Comparison of ENCODE assay signal across 34 mouse cellular contexts in genomic region chr16:76947011-76947410, GRCm38 (mm10).
"Had no signal": no experiment of that assay in that cellular context is flagged by ENCODE, and none has a peak within 500 bp of the region (broad histone marks: within the 10 kb centered on the region; RNA-seq: fewer than 3 reads in every experiment).

No protein-coding gene starts in this region.

- H3K9me3 ChIP-seq: heart, embryonic 10.5 days; heart, embryonic 12.5 days; heart, embryonic 13.5 days; heart, embryonic 15.5 days; hindbrain, embryonic 10.5 days; hindbrain, embryonic 12.5 days; hindbrain, embryonic 15.5 days; intestine, embryonic 15.5 days; kidney, embryonic 15.5 days had no signal

- ATAC-seq: hindbrain, embryonic 16.5 days; inflammation-experienced regulatory T-cells, adult 6 months; intestine, embryonic 15.5 days; intestine, embryonic 16.5 days; intestine, postnatal 0 days had no signal

- H3K27ac ChIP-seq: heart, embryonic 10.5 days; heart, embryonic 13.5 days; heart, embryonic 15.5 days; hindbrain, embryonic 10.5 days; hindbrain, embryonic 12.5 days; hindbrain, embryonic 13.5 days; hindbrain, embryonic 14.5 days; hindbrain, embryonic 15.5 days; intestine, embryonic 15.5 days; kidney, embryonic 15.5 days; kidney, postnatal 0 days; layer of hippocampus, adult 2 months had no signal

- H3K36me3 ChIP-seq: heart, embryonic 10.5 days; heart, embryonic 12.5 days; heart, embryonic 13.5 days; heart, embryonic 15.5 days; hindbrain, embryonic 10.5 days; hindbrain, embryonic 12.5 days; hindbrain, embryonic 13.5 days; hindbrain, embryonic 15.5 days; intestine, embryonic 15.5 days; kidney, embryonic 15.5 days had no signal

- DNase-seq: heart, postnatal 10 days; heart, postnatal 14 days; heart, postnatal 36 days; heart, postnatal 4 days; kidney, adult 11 months; kidney, adult 18-20 months; kidney, adult 2 months; kidney, adult 8-10 months; kidney, adult 9 months; kidney, postnatal 10 days; kidney, postnatal 14 days; kidney, postnatal 25 days; kidney, postnatal 36 days; kidney, postnatal 4 days; layer of hippocampus, adult 9-11 months; layer of hippocampus, postnatal 36 days had no signal

- H3K9ac ChIP-seq: heart, embryonic 12.5 days; heart, embryonic 13.5 days; heart, embryonic 15.5 days; hindbrain, embryonic 12.5 days; hindbrain, embryonic 13.5 days; hindbrain, embryonic 14.5 days; hindbrain, embryonic 15.5 days; intestine, embryonic 15.5 days; kidney, embryonic 15.5 days had no signal

- H3K27me3 ChIP-seq: heart, embryonic 12.5 days; heart, embryonic 13.5 days; heart, embryonic 15.5 days; hindbrain, embryonic 12.5 days; hindbrain, embryonic 13.5 days; hindbrain, embryonic 15.5 days; intestine, embryonic 15.5 days; kidney, embryonic 15.5 days had no signal

- H3K4me2 ChIP-seq: heart, embryonic 11.5 days; heart, embryonic 12.5 days; heart, embryonic 13.5 days; heart, embryonic 15.5 days; hindbrain, embryonic 12.5 days; hindbrain, embryonic 13.5 days; hindbrain, embryonic 14.5 days; hindbrain, embryonic 15.5 days; intestine, embryonic 15.5 days; kidney, embryonic 15.5 days had no signal

- H3K4me3 ChIP-seq: heart, embryonic 10.5 days; heart, embryonic 12.5 days; heart, embryonic 13.5 days; heart, embryonic 15.5 days; hindbrain, embryonic 10.5 days; hindbrain, embryonic 12.5 days; hindbrain, embryonic 13.5 days; hindbrain, embryonic 15.5 days; intestine, embryonic 15.5 days; kidney, embryonic 15.5 days; layer of hippocampus, adult 2 months had no signal

- H3K4me1 ChIP-seq: heart, embryonic 10.5 days; heart, embryonic 12.5 days; heart, embryonic 13.5 days; heart, embryonic 15.5 days; hindbrain, embryonic 10.5 days; hindbrain, embryonic 12.5 days; hindbrain, embryonic 13.5 days; hindbrain, embryonic 15.5 days; intestine, embryonic 15.5 days; kidney, embryonic 15.5 days had no signal
